In genomic region chr4:138913141-138913787, GRCm38 (mm10) we compare ENCODE assay signal across 9 mouse cellular contexts. TPM values are rescaled to one million over a fixed set of nuclear protein-coding genes. Genes with fewer than 3 reads are reported as not detected.
A peak's percentile ranks its signal among the peaks of the same experiment; 100 is the strongest.
DNase-seq lines count a peak whose midpoint lies in the region; ATAC-seq and TF ChIP-seq lines count a peak whose summit lies in the region.
"Had no signal": no experiment of that assay in that cellular context is flagged by ENCODE, and none has a peak within 500 bp of the region (broad histone marks: within the 10 kb centered on the region; RNA-seq: fewer than 3 reads in every experiment).

No protein-coding gene starts in this region.

- peak; percentile 60 for ATAC-seq in hindbrain, postnatal 0 days
- peak; percentile 66 for ATAC-seq in lung, embryonic 14.5 days (ENCODE audit: insufficient read depth)

- peak; percentile 68 to 72 for DNase-seq in cerebellum, postnatal 10 days
- no peak for DNase-seq in cerebellum, postnatal 4 days (ENCODE audit: low spot score in 2 of 2)
- no peak for DNase-seq in CH12.LX (ENCODE audit: extremely low read depth)
- peak; percentile 6 for DNase-seq in hindbrain, postnatal 0 days (ENCODE audit: low spot score)
- DNase-seq in lung, embryonic 14.5 days: peak; percentile 26
- no peak for DNase-seq in frontal cortex, postnatal 36 days (ENCODE audit: low spot score in 2 of 2)

- no peak for TF ChIP-seq EP300 in CH12.LX (IDR thresholded peaks at IDR 0.05; ENCODE audit: low read length)

- dilution Hi-C loops in CH12.LX (cut with MboI; ENCODE audit: extremely low pct_ligation_motif_present, extremely low pct_unique_long_range_greater_than_20kb, low sequenced_read_pairs): no loop called here

- no peak for TF ChIP-seq CTCF in CH12.LX (conservative IDR thresholded peaks at IDR 0.05 in 1 of 2, IDR thresholded peaks at IDR 0.05 in 1 of 2; ENCODE audit: low read depth in 2 of 2, low read length in 2 of 2)
- TF ChIP-seq CTCF in embryonic fibroblast, embryonic 13.5 days (IDR thresholded peaks at IDR 0.05; ENCODE audit: borderline replicate concordance, insufficient read depth, low read length): no peak
- no peak for TF ChIP-seq CTCF in hindbrain, postnatal 0 days (IDR thresholded peaks at IDR 0.05; ENCODE audit: low read depth)
- TF ChIP-seq CTCF in lung, embryonic 14.5 days (IDR thresholded peaks at IDR 0.05; ENCODE audit: low read depth): no peak
- no peak for TF ChIP-seq CTCF in small intestine, adult 2 months (IDR thresholded peaks at IDR 0.05; ENCODE audit: extremely low read depth, insufficient read length, insufficient replicate concordance, low read depth, low read length)

- peaks cover 2 to 14% of the 10 kb centered on the region in 2 experiments; a peak in 3 of 4 replicates for H3K4me1 ChIP-seq in CH12.LX (ENCODE audit: control insufficient read depth in 1 of 2, insufficient read depth in 2 of 2)
- H3K4me1 ChIP-seq in embryonic fibroblast, embryonic 13.5 days (ENCODE audit: control insufficient read depth, insufficient read depth, low read length): no peaks in the 10 kb centered on the region
- peaks cover 7% of the 10 kb centered on the region; the same call in 1 of the 2 replicates for H3K4me1 ChIP-seq in hindbrain, postnatal 0 days (ENCODE audit: insufficient read depth, low read length)
- H3K4me1 ChIP-seq in lung, embryonic 14.5 days (ENCODE audit: insufficient read depth): no peaks in the 10 kb centered on the region
- no peaks in the 10 kb centered on the region; the same call in 1 of the 2 replicates for H3K4me1 ChIP-seq in small intestine, adult 2 months (ENCODE audit: control insufficient read depth, insufficient read depth, insufficient read length, low read length)

- H3K36me3 ChIP-seq in CH12.LX (replicated peaks in 1 of 2; ENCODE audit: control insufficient read depth in 1 of 2, insufficient read depth in 1 of 2, low read length in 1 of 2): peaks cover 5 to 22% of the 10 kb centered on the region in 2 experiments
- H3K36me3 ChIP-seq in hindbrain, postnatal 0 days (ENCODE audit: insufficient read depth, low read length): no peaks in the 10 kb centered on the region
- peaks cover 7% of the 10 kb centered on the region; the same call in 1 of the 2 replicates for H3K36me3 ChIP-seq in lung, embryonic 14.5 days (ENCODE audit: insufficient read depth)
- peaks cover 10% of the 10 kb centered on the region for H3K36me3 ChIP-seq in small intestine, adult 2 months (ENCODE audit: control insufficient read depth, insufficient read depth, low read length)

- no peak overlapping the region for H3K27ac ChIP-seq in CH12.LX (ENCODE audit: insufficient read depth, low read depth)
- no peak overlapping the region for H3K27ac ChIP-seq in embryonic fibroblast, embryonic 13.5 days (ENCODE audit: insufficient read depth, low read length)
- peak overlapping the region; percentile 85 for H3K27ac ChIP-seq in hindbrain, postnatal 0 days
- H3K27ac ChIP-seq in lung, embryonic 14.5 days (ENCODE audit: low read depth): no peak overlapping the region
- H3K27ac ChIP-seq in small intestine, adult 2 months (ENCODE audit: insufficient read depth, low read depth, low read length): peak overlapping the region; percentile 42

- H3K9ac ChIP-seq in CH12.LX (ENCODE audit: insufficient read depth, low read depth): peak overlapping the region; percentile 67
- H3K9ac ChIP-seq in hindbrain, postnatal 0 days (replicated peaks; ENCODE audit: low read length): peak overlapping the region; percentile 88
- H3K9ac ChIP-seq in lung, embryonic 14.5 days: peak overlapping the region; percentile 77

- H3K9me3 ChIP-seq in CH12.LX (replicated peaks; ENCODE audit: low read length): peaks cover 7% of the 10 kb centered on the region
- H3K9me3 ChIP-seq in hindbrain, postnatal 0 days (ENCODE audit: low read length): no peaks in the 10 kb centered on the region
- H3K9me3 ChIP-seq in lung, embryonic 14.5 days (ENCODE audit: low read depth, low read length): no peaks in the 10 kb centered on the region

- 1% methylated on average over 51 of the region's 52 CpGs for WGBS in hindbrain, postnatal 0 days
- WGBS in lung, embryonic 14.5 days: under 1% methylated on average over 52 of the region's 52 CpGs
- under 1% methylated on average over 52 of the region's 52 CpGs for WGBS in small intestine, adult 2 months

- H3K27me3 ChIP-seq in CH12.LX (replicated peaks): peaks cover 4% of the 10 kb centered on the region
- H3K27me3 ChIP-seq in hindbrain, postnatal 0 days (ENCODE audit: insufficient read depth, low read length): no peaks in the 10 kb centered on the region
- no peaks in the 10 kb centered on the region for H3K27me3 ChIP-seq in lung, embryonic 14.5 days (ENCODE audit: insufficient read depth, low read length)
- no peaks in the 10 kb centered on the region for H3K27me3 ChIP-seq in small intestine, adult 2 months (ENCODE audit: control insufficient read depth, insufficient read depth, low read length)

- H3K4me2 ChIP-seq in CH12.LX (ENCODE audit: insufficient read depth, low read depth, poor library complexity, severe bottlenecking): peak overlapping the region; percentile 97
- peak overlapping the region; percentile 87 for H3K4me2 ChIP-seq in hindbrain, postnatal 0 days (ENCODE audit: low read depth, low read length)
- peak overlapping the region; percentile 85 for H3K4me2 ChIP-seq in lung, embryonic 14.5 days

- TF ChIP-seq RAD21 in CH12.LX (IDR thresholded peaks at IDR 0.05; ENCODE audit: low read depth, low read length): no peak

- peak overlapping the region; percentile 57 to 89 (median 76) for H3K4me3 ChIP-seq in CH12.LX (replicated peaks in 1 of 3; ENCODE audit: low read depth in 2 of 3, low read length in 2 of 3, poor library complexity in 1 of 3)
- H3K4me3 ChIP-seq in embryonic fibroblast, embryonic 13.5 days (ENCODE audit: insufficient read depth, low read length): peak overlapping the region; percentile 64
- H3K4me3 ChIP-seq in hindbrain, postnatal 0 days (ENCODE audit: low read length): peak overlapping the region; percentile 92
- H3K4me3 ChIP-seq in lung, embryonic 14.5 days (ENCODE audit: low read depth, low read length): peak overlapping the region; percentile 89
- H3K4me3 ChIP-seq in small intestine, adult 2 months (ENCODE audit: low read depth, low read length): peak overlapping the region; percentile 96

- no peak for TF ChIP-seq POLR2A in CH12.LX (IDR thresholded peaks at IDR 0.05; ENCODE audit: low read depth, low read length)
- no peak for TF ChIP-seq POLR2A in embryonic fibroblast, embryonic 13.5 days (IDR thresholded peaks at IDR 0.05; ENCODE audit: low read depth, low read length)
- TF ChIP-seq POLR2A in small intestine, adult 2 months (IDR thresholded peaks at IDR 0.05; ENCODE audit: low read depth, low read length): no peak

- no peaks in the 10 kb centered on the region for H3K79me2 ChIP-seq in CH12.LX (replicated peaks; ENCODE audit: control insufficient read depth, extremely low read depth, insufficient read depth, poor library complexity, severe bottlenecking)

- in situ Hi-C loops in CH12.LX (cut with MboI; ENCODE audit: low pct_ligation_motif_present, low pct_unique_long_range_greater_than_20kb, low sequenced_read_pairs): no loop called here

RNA-seq across cellular contexts. Expression of gene Otud3, which starts 0.5 kb away (rescaled TPM):
- total RNA-seq in CH12.LX (2012; rRNA removed) (5.5 and 6.3 TPM in 2 replicates), CH12.LX (2014; rRNA removed) (2.8 and 3.2 TPM in 2 replicates)
- polyA plus RNA-seq in CH12.LX (2012; ENCODE audit: insufficient read length, low read depth): 5.4 TPM in 2 replicates
- polyA plus RNA-seq in embryonic fibroblast, embryonic 13.5 days (2011; ENCODE audit: insufficient read length, low read depth, missing spikeins): 8.9 and 9.2 TPM in 2 replicates
- 4.6 and 6.8 TPM in 2 replicates for total RNA-seq in hindbrain, postnatal 0 days (2014; rRNA removed)
- polyA plus RNA-seq in hindbrain, postnatal 0 days (2015; fragmentation: Nextera tagmentation; extraction: Ambion mirVana): 3.8 and 3.9 TPM in 2 replicates
- 3.0 and 3.2 TPM in 2 replicates for polyA plus RNA-seq in lung, embryonic 14.5 days (2014; fragmentation: Nextera tagmentation; extraction: Ambion mirVana)
- 7.4 and 10.3 TPM in 2 replicates for polyA plus RNA-seq in small intestine, adult 2 months (2012; rRNA removed)

RNA-seq across cellular contexts. Expression of gene Pla2g2e, which starts 35.5 kb away (rescaled TPM):
- total RNA-seq in CH12.LX (2012; rRNA removed) (0.30 and 0.50 TPM in 2 replicates), CH12.LX (2014; rRNA removed) (not detected in 2 replicates)
- not detected in 2 replicates for polyA plus RNA-seq in CH12.LX (2012; ENCODE audit: insufficient read length, low read depth)
- polyA plus RNA-seq in embryonic fibroblast, embryonic 13.5 days (2011; ENCODE audit: insufficient read length, low read depth, missing spikeins): 0.61 TPM in 1 of 2 replicates, not detected in the other
- not detected in 2 replicates for total RNA-seq in hindbrain, postnatal 0 days (2014; rRNA removed)
- not detected in 2 replicates for polyA plus RNA-seq in hindbrain, postnatal 0 days (2015; fragmentation: Nextera tagmentation; extraction: Ambion mirVana)
- polyA plus RNA-seq in lung, embryonic 14.5 days (2014; fragmentation: Nextera tagmentation; extraction: Ambion mirVana): not detected in 2 replicates
- polyA plus RNA-seq in small intestine, adult 2 months (2012; rRNA removed): 0.16 and 0.67 TPM in 2 replicates
- total RNA-seq: layer of hippocampus, postnatal 10 days had no signal

RNA-seq across cellular contexts. Expression of gene Gm13030, which starts 39.5 kb away (rescaled TPM):
- total RNA-seq in CH12.LX (2012; rRNA removed) (not detected in 2 replicates), CH12.LX (2014; rRNA removed) (not detected in 2 replicates)
- polyA plus RNA-seq in CH12.LX (2012; ENCODE audit: insufficient read length, low read depth): not detected in 2 replicates
- polyA plus RNA-seq in embryonic fibroblast, embryonic 13.5 days (2011; ENCODE audit: insufficient read length, low read depth, missing spikeins): not detected in 2 replicates
- total RNA-seq in hindbrain, postnatal 0 days (2014; rRNA removed): not detected in 2 replicates
- polyA plus RNA-seq in hindbrain, postnatal 0 days (2015; fragmentation: Nextera tagmentation; extraction: Ambion mirVana): not detected in 2 replicates
- not detected in 2 replicates for polyA plus RNA-seq in lung, embryonic 14.5 days (2014; fragmentation: Nextera tagmentation; extraction: Ambion mirVana)
- not detected in 2 replicates for polyA plus RNA-seq in small intestine, adult 2 months (2012; rRNA removed)
- total RNA-seq: layer of hippocampus, postnatal 10 days had no signal

RNA-seq across cellular contexts. Expression of gene Pla2g5, which starts 50.0 kb away (rescaled TPM):
- total RNA-seq in CH12.LX (2012; rRNA removed) (0.29 and 0.68 TPM in 2 replicates), CH12.LX (2014; rRNA removed) (not detected in 2 replicates)
- 0.25 and 0.53 TPM in 2 replicates for polyA plus RNA-seq in CH12.LX (2012; ENCODE audit: insufficient read length, low read depth)
- not detected in 2 replicates for polyA plus RNA-seq in embryonic fibroblast, embryonic 13.5 days (2011; ENCODE audit: insufficient read length, low read depth, missing spikeins)
- 0.94 TPM in 1 of 2 replicates, not detected in the other for total RNA-seq in hindbrain, postnatal 0 days (2014; rRNA removed)
- polyA plus RNA-seq in hindbrain, postnatal 0 days (2015; fragmentation: Nextera tagmentation; extraction: Ambion mirVana): 1.1 and 1.9 TPM in 2 replicates
- polyA plus RNA-seq in lung, embryonic 14.5 days (2014; fragmentation: Nextera tagmentation; extraction: Ambion mirVana): 0.46 and 0.61 TPM in 2 replicates
- polyA plus RNA-seq in small intestine, adult 2 months (2012; rRNA removed): 6.0 and 11.6 TPM in 2 replicates

RNA-seq across cellular contexts. Expression of gene Rnf186, which starts 53.6 kb away (rescaled TPM):
- total RNA-seq in CH12.LX (2012; rRNA removed) (not detected in 2 replicates), CH12.LX (2014; rRNA removed) (not detected in 2 replicates)
- polyA plus RNA-seq in CH12.LX (2012; ENCODE audit: insufficient read length, low read depth): not detected in 2 replicates
- not detected in 2 replicates for polyA plus RNA-seq in embryonic fibroblast, embryonic 13.5 days (2011; ENCODE audit: insufficient read length, low read depth, missing spikeins)
- not detected in 2 replicates for total RNA-seq in hindbrain, postnatal 0 days (2014; rRNA removed)
- not detected in 2 replicates for polyA plus RNA-seq in hindbrain, postnatal 0 days (2015; fragmentation: Nextera tagmentation; extraction: Ambion mirVana)
- 0.24 and 0.69 TPM in 2 replicates for polyA plus RNA-seq in lung, embryonic 14.5 days (2014; fragmentation: Nextera tagmentation; extraction: Ambion mirVana)
- 309 and 461 TPM in 2 replicates for polyA plus RNA-seq in small intestine, adult 2 months (2012; rRNA removed)
- total RNA-seq: layer of hippocampus, postnatal 10 days had no signal

Comparison
In these comparisons a context has a peak if more than half of its experiments do, and no peak if none do; other contexts are left out.
1. DNase-seq: peak in cerebellum, postnatal 10 days (2 of 2), hindbrain, postnatal 0 days (single experiment) and lung, embryonic 14.5 days (single experiment); none in cerebellum, postnatal 4 days (0 of 2), CH12.LX (single experiment) and frontal cortex, postnatal 36 days (0 of 2).
2. H3K27ac ChIP-seq: peak in hindbrain, postnatal 0 days (single experiment) and small intestine, adult 2 months (single experiment); none in CH12.LX (single experiment), embryonic fibroblast, embryonic 13.5 days (single experiment) and lung, embryonic 14.5 days (single experiment).
3. Peak in every context shown above with its lines, with median percentiles within 50 percentile points of each other: H3K4me2 ChIP-seq, H3K4me3 ChIP-seq and H3K9ac ChIP-seq.